Mouse (Mus musculus): ENCODE results near the gene Cd244a. TPM values are rescaled to one million over a fixed set of nuclear protein-coding genes. Genes with fewer than 3 reads are reported as not detected.

Gene Cd244a
- polyA plus RNA-seq, 1 experiment: 3.1 TPM

DNA sequence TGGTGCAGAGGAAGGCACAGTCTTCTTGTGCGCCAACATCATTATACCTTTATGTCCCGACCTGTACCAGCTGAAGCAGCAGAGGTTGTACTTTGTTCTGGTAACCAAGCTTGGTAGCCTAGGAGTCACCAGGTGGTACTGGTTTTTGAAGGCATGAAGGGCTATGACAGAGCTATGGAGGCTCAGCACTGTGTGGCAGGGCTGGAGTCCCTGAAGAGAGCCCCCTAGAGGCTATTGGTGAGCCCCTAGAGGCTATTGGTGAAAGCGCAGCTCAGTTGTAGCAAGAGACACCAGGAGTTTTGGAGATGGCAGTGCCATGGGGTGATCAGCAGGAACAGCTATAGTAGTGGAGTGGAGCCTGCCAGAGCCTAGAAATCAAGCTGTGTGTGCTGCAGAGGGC, 5.3 kb downstream of the Cd244a start:
- TF ChIP-seq POLR2A (IDR thresholded peaks at IDR 0.05; ENCODE audit: borderline replicate concordance, extremely low read depth, low read depth, low read length): no peak
- peak; percentile 51 for TF ChIP-seq CTCF (IDR thresholded peaks at IDR 0.05; ENCODE audit: insufficient read depth, low read length)
- DNase-seq: no peak
- H3K4me3 ChIP-seq (replicated peaks; ENCODE audit: extremely low read depth, low read depth, low read length): no peak overlapping the region
- H3K4me1 ChIP-seq (ENCODE audit: control insufficient read depth, insufficient read depth, low read length): no peaks in the 10 kb centered on the region
- 59% methylated on average over 3 of the region's 3 CpGs for WGBS

DNA sequence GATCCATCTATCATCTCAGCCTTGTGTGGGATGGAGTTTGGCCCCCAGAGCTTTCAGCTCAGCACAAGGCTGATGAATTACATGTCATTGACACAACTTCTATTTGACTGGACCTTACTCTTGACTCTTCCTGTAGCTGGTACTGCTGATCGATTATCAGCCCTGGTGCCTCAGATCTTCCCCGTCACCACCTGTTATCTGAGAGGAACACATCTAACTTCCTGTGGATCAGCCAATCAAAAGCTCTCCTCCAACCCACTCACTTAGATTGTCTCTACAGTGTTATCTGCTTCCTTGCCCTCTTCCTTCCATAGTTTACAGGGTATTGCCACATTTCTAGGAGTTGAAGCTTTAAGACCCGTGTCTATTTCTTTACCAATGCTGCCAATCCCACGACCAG, 6.9 kb downstream of the Cd244a start:
- H3K4me1 ChIP-seq (ENCODE audit: control insufficient read depth, insufficient read depth, low read length): no peaks in the 10 kb centered on the region
- no peak overlapping the region for H3K4me3 ChIP-seq (replicated peaks; ENCODE audit: extremely low read depth, low read depth, low read length)
- TF ChIP-seq CTCF (IDR thresholded peaks at IDR 0.05; ENCODE audit: insufficient read depth, low read length): no peak
- no peak for TF ChIP-seq POLR2A (IDR thresholded peaks at IDR 0.05; ENCODE audit: borderline replicate concordance, extremely low read depth, low read depth, low read length)
- 25% methylated on average over 4 of the region's 4 CpGs for WGBS
- DNase-seq: no peak

DNA sequence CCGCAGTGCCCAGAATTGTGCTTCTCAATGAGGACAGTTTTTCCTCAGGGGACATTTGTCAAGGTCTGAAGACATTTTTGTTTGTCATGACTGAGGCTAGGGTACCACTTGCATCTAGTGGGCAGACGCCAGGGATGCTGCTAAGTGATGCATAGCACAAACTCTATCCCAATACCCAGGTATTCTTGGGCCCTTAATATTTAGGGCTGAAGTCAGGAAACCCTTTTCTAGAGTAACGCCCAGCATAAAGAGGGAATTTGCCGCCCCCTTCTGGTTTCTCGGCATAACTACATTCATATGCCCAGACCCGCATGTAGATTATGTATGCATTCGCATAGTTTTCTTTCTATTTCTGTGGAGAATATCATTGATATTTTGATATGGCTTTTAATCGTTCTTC, 7.8 kb downstream of the Cd244a start:
- WGBS: 18% methylated on average over 8 of the region's 8 CpGs
- no peak overlapping the region for H3K4me3 ChIP-seq (replicated peaks; ENCODE audit: extremely low read depth, low read depth, low read length)
- TF ChIP-seq CTCF (IDR thresholded peaks at IDR 0.05; ENCODE audit: insufficient read depth, low read length) (no peak; the same call in 1 of the 2 replicates), POLR2A (IDR thresholded peaks at IDR 0.05; ENCODE audit: borderline replicate concordance, extremely low read depth, low read depth, low read length) (no peak)
- H3K4me1 ChIP-seq (ENCODE audit: control insufficient read depth, insufficient read depth, low read length): no peaks in the 10 kb centered on the region
- no peak for DNase-seq

DNA sequence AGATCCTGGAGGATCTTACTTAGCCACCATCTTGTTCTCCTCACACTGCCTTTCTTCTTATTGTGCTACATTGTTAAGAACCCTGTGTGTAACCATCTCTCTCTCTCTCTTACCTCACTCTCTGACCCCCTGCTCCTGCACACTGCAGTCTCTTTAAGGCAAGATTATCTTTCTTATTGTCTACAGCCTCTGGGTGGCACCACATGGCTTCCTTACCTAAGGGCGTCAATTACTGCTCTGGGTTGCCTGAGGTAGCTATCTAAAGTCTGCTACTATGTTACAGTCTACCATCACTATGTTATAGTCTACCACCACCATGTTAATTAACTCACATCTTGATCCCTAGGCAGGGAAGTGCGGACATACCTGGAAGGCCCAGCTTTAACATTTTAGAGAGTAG, 9.4 kb downstream of the Cd244a start:
- Histone ChIP-seq H3K4me1 (ENCODE audit: control insufficient read depth, insufficient read depth, low read length) (no peaks in the 10 kb centered on the region), H3K4me3 (replicated peaks; ENCODE audit: extremely low read depth, low read depth, low read length) (no peak overlapping the region)
- no peak for DNase-seq
- TF ChIP-seq CTCF (IDR thresholded peaks at IDR 0.05; ENCODE audit: insufficient read depth, low read length) (no peak), POLR2A (IDR thresholded peaks at IDR 0.05; ENCODE audit: borderline replicate concordance, extremely low read depth, low read depth, low read length) (no peak)
- WGBS: 68% methylated on average over 2 of the region's 2 CpGs

DNA sequence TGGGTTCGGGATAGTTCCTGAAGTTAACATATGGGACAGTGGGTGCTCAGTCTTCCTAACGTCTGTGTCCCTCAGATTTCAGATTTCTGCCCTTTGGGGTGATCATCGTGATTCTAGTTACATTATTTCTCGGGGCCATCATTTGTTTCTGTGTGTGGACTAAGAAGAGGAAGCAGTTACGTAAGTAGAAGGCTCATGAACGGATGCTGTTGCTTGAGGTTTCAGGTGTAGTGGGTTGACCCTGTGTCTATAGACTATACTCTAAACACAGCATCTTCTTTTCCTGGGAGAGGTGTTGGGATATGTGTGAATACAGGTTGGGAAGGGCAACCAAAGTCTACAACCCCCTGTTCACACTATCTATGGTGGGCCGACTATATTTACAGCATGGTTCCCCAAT, 18.2 kb downstream of the Cd244a start:
- Histone ChIP-seq H3K4me3 (replicated peaks; ENCODE audit: extremely low read depth, low read depth, low read length) (no peak overlapping the region), H3K4me1 (ENCODE audit: control insufficient read depth, insufficient read depth, low read length) (no peaks in the 10 kb centered on the region)
- DNase-seq: no peak
- TF ChIP-seq POLR2A (IDR thresholded peaks at IDR 0.05; ENCODE audit: borderline replicate concordance, extremely low read depth, low read depth, low read length): no peak
- TF ChIP-seq CTCF (IDR thresholded peaks at IDR 0.05; ENCODE audit: insufficient read depth, low read length): no peak
- 79% methylated on average over 7 of the region's 7 CpGs for WGBS

DNA sequence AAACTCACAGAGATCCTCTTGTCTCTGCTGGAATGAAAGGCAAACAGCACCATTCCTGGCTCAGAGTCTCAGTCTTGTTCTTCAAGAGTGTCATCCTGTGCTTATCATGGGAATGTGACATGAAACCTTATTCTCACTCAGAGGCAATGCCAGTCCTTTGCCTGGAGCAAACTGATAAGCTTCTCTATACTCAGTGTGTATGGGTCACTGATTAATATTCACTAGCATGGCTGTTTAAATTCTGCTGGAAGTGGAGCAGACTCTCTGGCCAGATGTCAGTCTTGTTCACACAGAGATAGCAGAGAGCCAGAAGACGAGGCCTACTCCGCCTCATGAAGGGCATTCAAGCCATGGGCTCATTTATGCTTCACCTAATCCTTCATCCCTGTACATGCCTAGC, 25.6 kb downstream of the Cd244a start:
- no peak for DNase-seq
- H3K4me1 ChIP-seq (ENCODE audit: control insufficient read depth, insufficient read depth, low read length): no peaks in the 10 kb centered on the region
- TF ChIP-seq CTCF (IDR thresholded peaks at IDR 0.05; ENCODE audit: insufficient read depth, low read length) (no peak), POLR2A (IDR thresholded peaks at IDR 0.05; ENCODE audit: borderline replicate concordance, extremely low read depth, low read depth, low read length) (no peak)
- no peak overlapping the region for H3K4me3 ChIP-seq (replicated peaks; ENCODE audit: extremely low read depth, low read depth, low read length)
- 65% methylated on average over 2 of the region's 2 CpGs for WGBS

DNA sequence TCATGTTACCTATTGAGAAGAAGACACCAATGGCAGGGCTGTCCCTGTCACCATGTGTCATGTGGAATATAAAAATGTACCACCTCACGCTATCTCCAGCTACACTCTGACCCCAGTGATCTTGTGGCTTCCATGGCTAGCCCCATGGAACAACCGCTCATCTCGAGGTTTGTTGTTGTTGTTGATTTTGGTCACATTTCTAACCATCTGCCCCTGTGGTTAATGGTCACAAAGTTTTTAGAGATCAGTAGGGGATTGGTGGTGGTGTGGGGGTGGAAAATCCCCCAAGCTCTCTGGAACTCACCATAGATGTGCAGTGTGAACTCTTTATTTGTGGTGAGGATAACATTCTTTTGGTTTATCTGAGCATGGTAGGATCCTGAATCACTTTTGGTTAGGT, 45.7 kb downstream of the Cd244a start:
- Histone ChIP-seq H3K4me3 (replicated peaks; ENCODE audit: extremely low read depth, low read depth, low read length) (no peak overlapping the region), H3K4me1 (ENCODE audit: control insufficient read depth, insufficient read depth, low read length) (no peaks in the 10 kb centered on the region)
- WGBS: 74% methylated on average over 3 of the region's 3 CpGs
- TF ChIP-seq POLR2A (IDR thresholded peaks at IDR 0.05; ENCODE audit: borderline replicate concordance, extremely low read depth, low read depth, low read length): no peak
- no peak for TF ChIP-seq CTCF (IDR thresholded peaks at IDR 0.05; ENCODE audit: insufficient read depth, low read length)
- DNase-seq: no peak

DNA sequence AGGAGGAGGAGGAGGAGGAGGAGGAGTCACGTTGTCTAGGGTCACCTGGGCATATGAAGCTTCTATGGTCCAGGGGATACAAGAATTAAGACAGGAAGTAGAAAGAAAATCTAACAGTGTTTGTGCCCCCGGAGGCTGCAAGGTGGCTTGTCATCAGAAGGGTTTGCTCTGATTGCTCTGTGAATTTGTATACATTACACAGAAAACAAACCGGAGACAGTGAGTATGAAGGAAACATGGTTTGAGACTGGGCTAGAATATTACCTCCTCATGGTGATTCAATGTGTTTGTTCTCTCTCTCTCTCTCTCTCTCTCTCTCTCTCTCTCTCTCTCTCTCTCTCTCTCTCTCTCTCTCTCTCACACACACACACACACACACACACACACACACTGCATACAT, 47.7 kb downstream of the Cd244a start:
- 54% methylated on average over 3 of the region's 3 CpGs for WGBS
- no peak for DNase-seq
- H3K4me1 ChIP-seq (ENCODE audit: control insufficient read depth, insufficient read depth, low read length): no peaks in the 10 kb centered on the region
- no peak overlapping the region for H3K4me3 ChIP-seq (replicated peaks; ENCODE audit: extremely low read depth, low read depth, low read length)
- no peak for TF ChIP-seq CTCF (IDR thresholded peaks at IDR 0.05; ENCODE audit: insufficient read depth, low read length)
- TF ChIP-seq POLR2A (IDR thresholded peaks at IDR 0.05; ENCODE audit: borderline replicate concordance, extremely low read depth, low read depth, low read length): no peak

DNA sequence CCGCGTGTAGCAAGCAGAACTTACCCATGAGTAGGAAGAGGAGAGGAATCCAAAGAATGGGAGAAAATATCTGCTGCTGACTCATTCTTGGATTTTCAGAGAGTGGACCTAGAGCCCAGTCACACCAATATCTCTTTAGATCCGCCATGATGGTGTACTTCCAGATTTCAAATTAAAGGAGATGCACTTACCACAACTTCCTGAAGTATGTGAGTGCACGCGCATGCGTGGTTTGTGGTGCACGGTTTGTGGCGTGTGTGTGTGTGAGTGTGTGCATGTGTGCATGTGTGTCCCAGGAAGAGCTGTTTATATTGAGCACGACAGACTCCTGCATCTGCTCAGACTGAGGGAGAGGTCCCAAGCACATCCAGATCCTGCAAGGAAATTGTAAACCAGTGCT, 48.2 kb downstream of the Cd244a start, which contains the start of gene Ly9:
Gene Ly9 (minus strand): TSS at position 235 of the 400 bp plus-strand sequence.
- no peak for DNase-seq
- H3K4me1 ChIP-seq (ENCODE audit: control insufficient read depth, insufficient read depth, low read length): no peaks in the 10 kb centered on the region
- 62% methylated on average over 9 of the region's 9 CpGs for WGBS
- TF ChIP-seq POLR2A (IDR thresholded peaks at IDR 0.05; ENCODE audit: borderline replicate concordance, extremely low read depth, low read depth, low read length): no peak
- no peak for TF ChIP-seq CTCF (IDR thresholded peaks at IDR 0.05; ENCODE audit: insufficient read depth, low read length)
- peak within 1 kb of the TSS; percentile 34 for H3K4me3 ChIP-seq (replicated peaks; ENCODE audit: extremely low read depth, low read depth, low read length)

DNA sequence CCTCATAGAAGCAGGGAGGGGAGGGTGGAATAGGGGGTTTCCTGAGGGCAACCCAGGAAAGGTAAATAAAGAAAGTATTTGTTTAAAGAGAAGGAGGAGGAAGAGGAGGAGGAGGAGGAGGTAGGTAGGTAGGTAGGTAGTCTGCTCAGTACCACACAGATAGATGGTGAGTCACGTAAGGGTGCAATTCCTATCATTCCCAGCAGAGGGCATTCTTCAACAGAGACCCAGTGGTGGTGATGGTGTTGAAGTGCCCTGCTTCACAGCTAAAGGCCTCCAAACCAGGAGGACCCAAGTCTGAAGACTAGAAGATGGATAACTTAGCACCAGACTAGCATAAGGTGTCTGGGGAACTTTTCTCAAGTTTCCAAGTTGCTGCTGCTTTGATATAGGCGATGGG, 51.0 kb downstream of the Cd244a start:
- no peak for TF ChIP-seq CTCF (IDR thresholded peaks at IDR 0.05; ENCODE audit: insufficient read depth, low read length)
- TF ChIP-seq POLR2A (IDR thresholded peaks at IDR 0.05; ENCODE audit: borderline replicate concordance, extremely low read depth, low read depth, low read length): no peak
- no peak overlapping the region for H3K4me3 ChIP-seq (replicated peaks; ENCODE audit: extremely low read depth, low read depth, low read length)
- 91% methylated on average over 2 of the region's 2 CpGs for WGBS
- no peak for DNase-seq
- H3K4me1 ChIP-seq (ENCODE audit: control insufficient read depth, insufficient read depth, low read length): no peaks in the 10 kb centered on the region

Measured in lung, adult 2 months (tissue).